In the genomic region with DNA sequence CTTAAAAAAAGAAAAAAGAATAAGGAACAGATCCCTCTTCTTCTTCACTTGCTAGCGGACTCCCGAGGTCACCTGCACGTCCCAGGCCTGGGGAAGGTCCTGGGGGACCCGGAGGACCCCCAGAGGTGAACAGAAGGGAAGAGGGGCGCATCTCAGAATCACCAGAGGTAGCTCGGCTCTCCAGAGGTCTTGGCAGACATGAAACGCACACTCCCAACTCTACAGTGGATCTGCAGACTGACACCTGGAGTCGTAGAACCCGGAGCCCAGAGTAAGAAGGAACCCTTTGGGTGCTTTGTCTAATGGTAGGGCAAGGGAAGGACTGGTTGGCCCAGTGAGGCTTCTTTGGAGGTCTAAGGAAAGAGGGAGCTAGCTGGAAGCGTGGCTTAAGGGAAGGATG, we compare ENCODE assay signal across 9 mouse cellular contexts. TPM values are rescaled to one million over a fixed set of nuclear protein-coding genes. Genes with fewer than 3 reads are reported as not detected.
DNase-seq lines count a peak whose midpoint lies in the region; ATAC-seq and TF ChIP-seq lines count a peak whose summit lies in the region.
"Had no signal": no experiment of that assay in that cellular context is flagged by ENCODE, and none has a peak within 500 bp of the region (broad histone marks: within the 10 kb centered on the region; RNA-seq: fewer than 3 reads in every experiment).

No protein-coding gene starts in this region.

- H3K9me3 ChIP-seq in forebrain, embryonic 12.5 days, result no peaks in the 10 kb centered on the region
- H3K9me3 ChIP-seq in intestine, postnatal 0 days (ENCODE audit: control insufficient read depth), result no peaks in the 10 kb centered on the region
- no peaks in the 10 kb centered on the region for H3K9me3 ChIP-seq in neural tube, embryonic 13.5 days

- H3K27ac ChIP-seq in layer of hippocampus, adult 2 months, result peak overlapping the region; percentile 87
- H3K27ac ChIP-seq in forebrain, embryonic 12.5 days, result no peak overlapping the region
- no peak overlapping the region for H3K27ac ChIP-seq in intestine, postnatal 0 days (ENCODE audit: low read depth, low read length)
- no peak overlapping the region for H3K27ac ChIP-seq in neural tube, embryonic 13.5 days (replicated peaks)

- H3K4me1 ChIP-seq in forebrain, embryonic 12.5 days, result peaks cover 7% of the 10 kb centered on the region; the same call in 1 of the 2 replicates
- no peaks in the 10 kb centered on the region for H3K4me1 ChIP-seq in intestine, postnatal 0 days (replicated peaks; ENCODE audit: control insufficient read depth, insufficient read depth, low read length)
- H3K4me1 ChIP-seq in neural tube, embryonic 13.5 days (replicated peaks), result peaks cover 6% of the 10 kb centered on the region; the same call in 1 of the 2 replicates

- no peak for DNase-seq in layer of hippocampus, adult 2 months (ENCODE audit: low spot score in 2 of 2)
- DNase-seq in layer of hippocampus, adult 9-11 months, result no peak
- no peak for DNase-seq in urinary bladder, postnatal 25 days (ENCODE audit: low spot score)
- DNase-seq in kidney, postnatal 36 days, result no peak
- no peak for DNase-seq in right cerebral cortex, postnatal 14 days

- TF ChIP-seq CTCF in layer of hippocampus, adult 2 months (conservative IDR thresholded peaks at IDR 0.05), result no peak
- TF ChIP-seq CTCF in intestine, postnatal 0 days (IDR thresholded peaks at IDR 0.05; ENCODE audit: low read depth), result no peak

- WGBS in forebrain, embryonic 12.5 days, result 78% methylated on average over 10 of the region's 10 CpGs
- WGBS in intestine, postnatal 0 days, result 83% methylated on average over 10 of the region's 10 CpGs
- 79% methylated on average over 10 of the region's 10 CpGs for WGBS in neural tube, embryonic 13.5 days

- no peaks in the 10 kb centered on the region for H3K36me3 ChIP-seq in forebrain, embryonic 12.5 days (replicated peaks)
- H3K36me3 ChIP-seq in intestine, postnatal 0 days (ENCODE audit: control insufficient read depth, insufficient read depth), result no peaks in the 10 kb centered on the region
- H3K36me3 ChIP-seq in neural tube, embryonic 13.5 days, result no peaks in the 10 kb centered on the region

- H3K4me3 ChIP-seq in layer of hippocampus, adult 2 months, result peak overlapping the region; percentile 77
- H3K4me3 ChIP-seq in forebrain, embryonic 12.5 days (replicated peaks), result peak overlapping the region; percentile 55
- peak overlapping the region; percentile 49; the same call in 1 of the 2 replicates for H3K4me3 ChIP-seq in intestine, postnatal 0 days (ENCODE audit: low read depth, low read length)
- peak overlapping the region; percentile 56 for H3K4me3 ChIP-seq in neural tube, embryonic 13.5 days

- ATAC-seq in forebrain, embryonic 12.5 days (ENCODE audit: low FRiP score), result peak; percentile 33; the same call in 1 of the 2 replicates
- ATAC-seq in intestine, postnatal 0 days, result no peak
- 0 out of 2 replicates have a peak, but pooled peaks have one; percentile 1 for ATAC-seq in neural tube, embryonic 13.5 days (ENCODE audit: low read depth)

- H3K27me3 ChIP-seq in forebrain, embryonic 12.5 days, result no peaks in the 10 kb centered on the region; the same call in 1 of the 2 replicates
- no peaks in the 10 kb centered on the region for H3K27me3 ChIP-seq in intestine, postnatal 0 days (replicated peaks; ENCODE audit: control insufficient read depth, insufficient read depth, low read length)
- H3K27me3 ChIP-seq in neural tube, embryonic 13.5 days, result no peaks in the 10 kb centered on the region

- H3K4me2 ChIP-seq in forebrain, embryonic 12.5 days, result peak overlapping the region; percentile 76
- H3K4me2 ChIP-seq in intestine, postnatal 0 days (replicated peaks; ENCODE audit: low read depth), result peak overlapping the region; percentile 88
- H3K4me2 ChIP-seq in neural tube, embryonic 13.5 days, result peak overlapping the region; percentile 78

- peak overlapping the region; percentile 70 for H3K9ac ChIP-seq in forebrain, embryonic 12.5 days
- H3K9ac ChIP-seq in intestine, postnatal 0 days (ENCODE audit: low read depth, low read length), result 0 out of 2 replicates have a peak overlapping the region, but pooled peaks have one; percentile 48
- peak overlapping the region; percentile 79 for H3K9ac ChIP-seq in neural tube, embryonic 13.5 days

RNA-seq across cellular contexts. Expression of a gene that starts 11.5 kb away (rescaled TPM):
- total RNA-seq in layer of hippocampus, adult 2 months (2021), result under 1 TPM; 0.52 to 0.79 TPM
- polyA plus RNA-seq in forebrain, embryonic 12.5 days (2016; fragmentation: Nextera tagmentation; extraction: Ambion mirVana), result 0.74 and 1.0 TPM in 2 replicates
- 0.80 and 1.6 TPM in 2 replicates for polyA plus RNA-seq in intestine, postnatal 0 days (2015; fragmentation: Nextera tagmentation; extraction: Ambion mirVana)
- 4.1 and 7.9 TPM in 2 replicates for polyA plus RNA-seq in neural tube, embryonic 13.5 days (2015; fragmentation: Nextera tagmentation; extraction: Ambion mirVana)

RNA-seq across cellular contexts. Expression of a gene that starts 11.5 kb away (rescaled TPM):
- total RNA-seq in layer of hippocampus, adult 2 months (2021), result 10 to 100 TPM; 19.0 to 25.8 TPM
- 14.6 and 16.6 TPM in 2 replicates for polyA plus RNA-seq in forebrain, embryonic 12.5 days (2016; fragmentation: Nextera tagmentation; extraction: Ambion mirVana)
- 7.4 and 9.0 TPM in 2 replicates for polyA plus RNA-seq in intestine, postnatal 0 days (2015; fragmentation: Nextera tagmentation; extraction: Ambion mirVana)
- 17.2 and 20.9 TPM in 2 replicates for polyA plus RNA-seq in neural tube, embryonic 13.5 days (2015; fragmentation: Nextera tagmentation; extraction: Ambion mirVana)

RNA-seq across cellular contexts. Expression of a gene that starts 17.1 kb away (rescaled TPM):
- total RNA-seq in layer of hippocampus, adult 2 months (2021), result not detected
- 0.42 and 0.52 TPM in 2 replicates for polyA plus RNA-seq in forebrain, embryonic 12.5 days (2016; fragmentation: Nextera tagmentation; extraction: Ambion mirVana)
- polyA plus RNA-seq in intestine, postnatal 0 days (2015; fragmentation: Nextera tagmentation; extraction: Ambion mirVana), result 0.73 and 1.2 TPM in 2 replicates
- 0.52 and 1.7 TPM in 2 replicates for polyA plus RNA-seq in neural tube, embryonic 13.5 days (2015; fragmentation: Nextera tagmentation; extraction: Ambion mirVana)
- total RNA-seq: left cerebral cortex, postnatal 14 days had no signal

RNA-seq across cellular contexts. Expression of a gene that starts 27.4 kb away (rescaled TPM):
- 10 to 100 TPM; 97.6 to 98.2 TPM for total RNA-seq in layer of hippocampus, adult 2 months (2021)
- polyA plus RNA-seq in forebrain, embryonic 12.5 days (2016; fragmentation: Nextera tagmentation; extraction: Ambion mirVana), result 89.5 and 90.5 TPM in 2 replicates
- polyA plus RNA-seq in intestine, postnatal 0 days (2015; fragmentation: Nextera tagmentation; extraction: Ambion mirVana), result 199 and 218 TPM in 2 replicates
- 116 and 121 TPM in 2 replicates for polyA plus RNA-seq in neural tube, embryonic 13.5 days (2015; fragmentation: Nextera tagmentation; extraction: Ambion mirVana)

RNA-seq across cellular contexts. Expression of a gene that starts 32.4 kb away (rescaled TPM):
- total RNA-seq in layer of hippocampus, adult 2 months (2021), result 10 to 100 TPM; 20.6 to 28.2 TPM
- 18.3 and 22.2 TPM in 2 replicates for polyA plus RNA-seq in forebrain, embryonic 12.5 days (2016; fragmentation: Nextera tagmentation; extraction: Ambion mirVana)
- 17.7 and 18.6 TPM in 2 replicates for polyA plus RNA-seq in intestine, postnatal 0 days (2015; fragmentation: Nextera tagmentation; extraction: Ambion mirVana)
- polyA plus RNA-seq in neural tube, embryonic 13.5 days (2015; fragmentation: Nextera tagmentation; extraction: Ambion mirVana), result 24.0 and 24.1 TPM in 2 replicates
